Mouse (Mus musculus): Measurements from ENCODE around the gene Mrps34. TPM values are rescaled to one million over a fixed set of nuclear protein-coding genes. Genes with fewer than 3 reads are reported as not detected.
"Not testable (repeated sequence)": the region's sequence is repeated elsewhere in the genome, so short reads cannot be mapped to it uniquely, and the experiment has no call there.

Mrps34 gene
- polyA plus RNA-seq, 1 experiment from 2014 or later, result 94.8 TPM

GRCm38 (mm10) chr17:24935666-24936065 lies 40.8 kb downstream of the Mrps34 start:
- peaks cover 18% of the 10 kb centered on the region for H3K4me1 ChIP-seq (ENCODE audit: control insufficient read depth, insufficient read depth, low read length)
- H3K9me3 ChIP-seq (replicated peaks; ENCODE audit: control insufficient read depth, low read length), result no peaks in the 10 kb centered on the region
- H3K4me2 ChIP-seq (ENCODE audit: low read depth, low read length), result peak overlapping the region; percentile 83
- H3K36me3 ChIP-seq (ENCODE audit: control insufficient read depth, insufficient read depth), result no peaks in the 10 kb centered on the region
- H3K9ac ChIP-seq (ENCODE audit: low read length), result peak overlapping the region; percentile 90
- no peaks in the 10 kb centered on the region for H3K27me3 ChIP-seq (ENCODE audit: control insufficient read depth, insufficient read depth, low read length)
- H3K27ac ChIP-seq (ENCODE audit: low read length), result no peak overlapping the region
- H3K4me3 ChIP-seq (ENCODE audit: low read length), result peak overlapping the region; percentile 94
- no peak for ATAC-seq (replicated peaks; ENCODE audit: extremely low read depth, insufficient read depth, low FRiP score)

GRCm38 (mm10) chr17:24936259-24937237 lies 41.6 kb downstream of the Mrps34 start, which contains the start of gene Mapk8ip3:
TSS of gene Mapk8ip3 (minus strand) at chr17:24936977.
- Histone ChIP-seq H3K4me3 (ENCODE audit: low read length) (peak within 1 kb of the TSS; percentile 94), H3K9me3 (replicated peaks; ENCODE audit: control insufficient read depth, low read length) (no peaks in the 10 kb centered on the region), H3K27ac (ENCODE audit: low read length) (peak within 1 kb of the TSS; percentile 84), H3K9ac (ENCODE audit: low read length) (peak within 1 kb of the TSS; percentile 90), H3K4me1 (ENCODE audit: control insufficient read depth, insufficient read depth, low read length) (peaks cover 18% of the 10 kb centered on the region), H3K27me3 (ENCODE audit: control insufficient read depth, insufficient read depth, low read length) (no peaks in the 10 kb centered on the region), H3K36me3 (ENCODE audit: control insufficient read depth, insufficient read depth) (no peaks in the 10 kb centered on the region), H3K4me2 (ENCODE audit: low read depth, low read length) (peak within 1 kb of the TSS; percentile 83)
- WGBS, result under 1% methylated on average over 78 of the region's 78 CpGs
- peak; percentile 97 for ATAC-seq (replicated peaks; ENCODE audit: extremely low read depth, insufficient read depth, low FRiP score)

- H3K4me1 ChIP-seq (ENCODE audit: control insufficient read depth, insufficient read depth, low read length), result peaks cover 18% of the 10 kb centered on the region
- peak overlapping the region; percentile 90 for H3K9ac ChIP-seq (ENCODE audit: low read length)
- H3K27me3 ChIP-seq (ENCODE audit: control insufficient read depth, insufficient read depth, low read length), result no peaks in the 10 kb centered on the region
- peak overlapping the region; percentile 83 for H3K4me2 ChIP-seq (ENCODE audit: low read depth, low read length)
- H3K27ac ChIP-seq (ENCODE audit: low read length), result peak overlapping the region; percentile 84
- no peak for ATAC-seq (replicated peaks; ENCODE audit: extremely low read depth, insufficient read depth, low FRiP score)
- no peaks in the 10 kb centered on the region for H3K9me3 ChIP-seq (replicated peaks; ENCODE audit: control insufficient read depth, low read length)
- H3K4me3 ChIP-seq (ENCODE audit: low read length), result peak overlapping the region; percentile 94
- no peaks in the 10 kb centered on the region for H3K36me3 ChIP-seq (ENCODE audit: control insufficient read depth, insufficient read depth)
- 49% methylated on average over 6 of the region's 6 CpGs for WGBS
Measured at GRCm38 (mm10) chr17:24937266-24937665, 42.4 kb downstream of the Mrps34 start.

- H3K36me3 ChIP-seq (ENCODE audit: control insufficient read depth, insufficient read depth), result peaks cover 11% of the 10 kb centered on the region
- 14% methylated on average over 2 of the region's 2 CpGs for WGBS
- not testable (repeated sequence) for H3K4me2 ChIP-seq (ENCODE audit: low read depth, low read length); H3K9me3 ChIP-seq (replicated peaks; ENCODE audit: control insufficient read depth, low read length); H3K9ac ChIP-seq (ENCODE audit: low read length); H3K27me3 ChIP-seq (ENCODE audit: control insufficient read depth, insufficient read depth, low read length); H3K4me3 ChIP-seq (ENCODE audit: low read length); H3K4me1 ChIP-seq (ENCODE audit: control insufficient read depth, insufficient read depth, low read length); H3K27ac ChIP-seq (ENCODE audit: low read length)
- ATAC-seq (replicated peaks; ENCODE audit: extremely low read depth, insufficient read depth, low FRiP score), result 0 out of 2 replicates have a peak, but pooled peaks have one; percentile 49
Measured at GRCm38 (mm10) chr17:24942453-24942852, 47.5 kb downstream of the Mrps34 start.

- WGBS, result 86% methylated on average over 7 of the region's 7 CpGs
- Histone ChIP-seq H3K9me3 (replicated peaks; ENCODE audit: control insufficient read depth, low read length) (no peaks in the 10 kb centered on the region), H3K4me3 (ENCODE audit: low read length) (no peak overlapping the region), H3K27ac (ENCODE audit: low read length) (no peak overlapping the region), H3K9ac (ENCODE audit: low read length) (no peak overlapping the region), H3K4me1 (ENCODE audit: control insufficient read depth, insufficient read depth, low read length) (no peaks in the 10 kb centered on the region), H3K4me2 (ENCODE audit: low read depth, low read length) (no peak overlapping the region), H3K36me3 (ENCODE audit: control insufficient read depth, insufficient read depth) (peaks cover 13% of the 10 kb centered on the region), H3K27me3 (ENCODE audit: control insufficient read depth, insufficient read depth, low read length) (no peaks in the 10 kb centered on the region)
- ATAC-seq (replicated peaks; ENCODE audit: extremely low read depth, insufficient read depth, low FRiP score), result no peak
Measured at GRCm38 (mm10) chr17:24943036-24943435, 48.1 kb downstream of the Mrps34 start.

GRCm38 (mm10) chr17:24943589-24943988 lies 48.7 kb downstream of the Mrps34 start:
- peaks cover 16% of the 10 kb centered on the region for H3K36me3 ChIP-seq (ENCODE audit: control insufficient read depth, insufficient read depth)
- 83% methylated on average over 1 of the region's 1 CpGs for WGBS
- not testable (repeated sequence) for ATAC-seq (replicated peaks; ENCODE audit: extremely low read depth, insufficient read depth, low FRiP score); H3K27me3 ChIP-seq (ENCODE audit: control insufficient read depth, insufficient read depth, low read length); H3K4me3 ChIP-seq (ENCODE audit: low read length); H3K9ac ChIP-seq (ENCODE audit: low read length); H3K27ac ChIP-seq (ENCODE audit: low read length); H3K4me1 ChIP-seq (ENCODE audit: control insufficient read depth, insufficient read depth, low read length); H3K4me2 ChIP-seq (ENCODE audit: low read depth, low read length); H3K9me3 ChIP-seq (replicated peaks; ENCODE audit: control insufficient read depth, low read length)

Other genes starting within 250 kb of the Mrps34 start
- 50.8 and 63.9 TPM in 2 replicates for gene Slc9a3r2, start 244.8 kb upstream of the Mrps34 start, polyA plus RNA-seq (2015; fragmentation: Nextera tagmentation; extraction: Ambion mirVana)
- gene Npw, start 236.7 kb upstream of the Mrps34 start, polyA plus RNA-seq (2015; fragmentation: Nextera tagmentation; extraction: Ambion mirVana), result 0.62 TPM in 1 of 2 replicates, not detected in the other
- gene Zfp598, start 225.4 kb upstream of the Mrps34 start, polyA plus RNA-seq (2015; fragmentation: Nextera tagmentation; extraction: Ambion mirVana), result 11.9 and 17.0 TPM in 2 replicates
- gene Syngr3, start 205.2 kb upstream of the Mrps34 start, polyA plus RNA-seq (2015; fragmentation: Nextera tagmentation; extraction: Ambion mirVana), result 0.60 and 0.67 TPM in 2 replicates
- 27.6 and 29.7 TPM in 2 replicates for gene Gfer, start 199.0 kb upstream of the Mrps34 start, polyA plus RNA-seq (2015; fragmentation: Nextera tagmentation; extraction: Ambion mirVana)
- gene Noxo1, start 198.9 kb upstream of the Mrps34 start, polyA plus RNA-seq (2015; fragmentation: Nextera tagmentation; extraction: Ambion mirVana), result 0.97 and 1.2 TPM in 2 replicates
- gene Tbl3, start 187.5 kb upstream of the Mrps34 start, polyA plus RNA-seq (2015; fragmentation: Nextera tagmentation; extraction: Ambion mirVana), result 44.3 and 47.5 TPM in 2 replicates
- gene Rnf151, start 177.1 kb upstream of the Mrps34 start, polyA plus RNA-seq (2015; fragmentation: Nextera tagmentation; extraction: Ambion mirVana), result not detected in 2 replicates
- gene Rps2, start 177.0 kb upstream of the Mrps34 start, polyA plus RNA-seq (2015; fragmentation: Nextera tagmentation; extraction: Ambion mirVana), result 843 and 891 TPM in 2 replicates
- 570 and 615 TPM in 2 replicates for gene Ndufb10, start 170.6 kb upstream of the Mrps34 start, polyA plus RNA-seq (2015; fragmentation: Nextera tagmentation; extraction: Ambion mirVana)
- 1.7 and 2.4 TPM in 2 replicates for gene Rpl3l, start 167.3 kb upstream of the Mrps34 start, polyA plus RNA-seq (2015; fragmentation: Nextera tagmentation; extraction: Ambion mirVana)
- gene Msrb1, start 158.5 kb upstream of the Mrps34 start, polyA plus RNA-seq (2015; fragmentation: Nextera tagmentation; extraction: Ambion mirVana), result 19.0 and 21.2 TPM in 2 replicates
- 0.21 and 0.36 TPM in 2 replicates for gene Hs3st6, start 142.1 kb upstream of the Mrps34 start, polyA plus RNA-seq (2015; fragmentation: Nextera tagmentation; extraction: Ambion mirVana)
- gene Meiob, start 90.8 kb upstream of the Mrps34 start, polyA plus RNA-seq (2015; fragmentation: Nextera tagmentation; extraction: Ambion mirVana), result not detected in 2 replicates
- 69.1 and 71.8 TPM in 2 replicates for gene Hagh, start 55.0 kb upstream of the Mrps34 start, polyA plus RNA-seq (2015; fragmentation: Nextera tagmentation; extraction: Ambion mirVana)
- gene Fahd1, start 44.8 kb upstream of the Mrps34 start, polyA plus RNA-seq (2015; fragmentation: Nextera tagmentation; extraction: Ambion mirVana), result 50.2 and 59.9 TPM in 2 replicates
- 0.40 and 0.70 TPM in 2 replicates for gene Igfals, start 29.1 kb upstream of the Mrps34 start, polyA plus RNA-seq (2015; fragmentation: Nextera tagmentation; extraction: Ambion mirVana)
- 37.9 and 38.3 TPM in 2 replicates for gene Nubp2, start 8.8 kb upstream of the Mrps34 start, polyA plus RNA-seq (2015; fragmentation: Nextera tagmentation; extraction: Ambion mirVana)
- gene Spsb3, start 8.5 kb upstream of the Mrps34 start, polyA plus RNA-seq (2015; fragmentation: Nextera tagmentation; extraction: Ambion mirVana), result 33.7 and 34.0 TPM in 2 replicates
- 18.2 and 20.4 TPM in 2 replicates for gene Eme2, start within 50 bp of the Mrps34 start, polyA plus RNA-seq (2015; fragmentation: Nextera tagmentation; extraction: Ambion mirVana)
- gene Nme3, start 1.4 kb downstream of the Mrps34 start, polyA plus RNA-seq (2015; fragmentation: Nextera tagmentation; extraction: Ambion mirVana), result 38.2 and 42.1 TPM in 2 replicates
- gene Mapk8ip3, start 41.9 kb downstream of the Mrps34 start, polyA plus RNA-seq (2015; fragmentation: Nextera tagmentation; extraction: Ambion mirVana), result 30.1 and 33.0 TPM in 2 replicates
- 79.3 and 82.5 TPM in 2 replicates for gene Jpt2, start 65.6 kb downstream of the Mrps34 start, polyA plus RNA-seq (2015; fragmentation: Nextera tagmentation; extraction: Ambion mirVana)
- gene Cramp1l, start 120.7 kb downstream of the Mrps34 start, polyA plus RNA-seq (2015; fragmentation: Nextera tagmentation; extraction: Ambion mirVana), result 3.9 and 4.2 TPM in 2 replicates
- 11.6 TPM in 2 replicates for gene Ift140, start 121.0 kb downstream of the Mrps34 start, polyA plus RNA-seq (2015; fragmentation: Nextera tagmentation; extraction: Ambion mirVana)
- 26.7 and 36.1 TPM in 2 replicates for gene Tmem204, start 188.5 kb downstream of the Mrps34 start, polyA plus RNA-seq (2015; fragmentation: Nextera tagmentation; extraction: Ambion mirVana)
- gene Telo2, start 220.9 kb downstream of the Mrps34 start, polyA plus RNA-seq (2015; fragmentation: Nextera tagmentation; extraction: Ambion mirVana), result 31.3 and 31.7 TPM in 2 replicates
- gene Ptx4, start 225.6 kb downstream of the Mrps34 start, polyA plus RNA-seq (2015; fragmentation: Nextera tagmentation; extraction: Ambion mirVana), result 0.20 and 0.24 TPM in 2 replicates
- 16.1 and 19.2 TPM in 2 replicates for gene Clcn7, start 238.3 kb downstream of the Mrps34 start, polyA plus RNA-seq (2015; fragmentation: Nextera tagmentation; extraction: Ambion mirVana)